Mouse (Mus musculus): ENCODE results near the gene Tgds. TPM values are rescaled to one million over a fixed set of nuclear protein-coding genes. Genes with fewer than 3 reads are reported as not detected.
"Not testable (repeated sequence)": the region's sequence is repeated elsewhere in the genome, so short reads cannot be mapped to it uniquely, and the experiment has no call there.

Tgds gene
- polyA plus RNA-seq, 1 experiment from 2014 or later, result 29.2 TPM

DNA sequence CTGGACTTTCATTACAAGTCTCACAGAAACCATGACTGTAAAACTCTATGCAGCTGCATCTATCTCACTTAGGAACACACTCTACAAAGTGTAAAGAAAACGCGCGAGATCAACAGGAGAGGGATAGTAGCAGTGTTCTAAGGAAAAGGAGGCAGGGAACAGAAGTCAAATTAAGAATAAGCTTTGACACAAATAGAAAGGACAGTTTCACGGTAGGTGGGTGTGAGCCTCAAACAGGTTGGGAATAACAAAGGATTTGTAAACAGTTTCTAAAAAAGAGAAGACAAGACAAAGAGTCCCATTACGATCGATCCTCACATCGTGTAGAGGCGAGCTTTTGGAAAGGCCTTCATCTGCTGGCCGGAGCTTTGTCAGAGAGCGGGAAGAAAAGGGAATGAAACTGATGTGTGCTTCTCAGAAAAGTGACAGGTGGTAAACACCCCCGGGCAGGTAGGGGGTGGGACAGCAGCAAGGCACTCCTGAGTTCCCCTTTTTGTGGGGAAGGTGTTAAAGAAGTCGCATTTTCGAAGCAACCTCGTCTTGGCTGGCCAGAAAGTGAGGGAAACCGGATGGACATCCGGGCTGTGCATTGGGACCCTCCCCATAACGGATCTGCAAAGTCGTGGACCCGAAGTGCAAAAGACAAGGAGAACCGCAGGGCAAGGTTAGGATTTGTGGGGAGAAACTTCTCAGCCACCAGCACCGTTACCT lies 469 bp downstream of the Tgds start:
- Histone ChIP-seq H3K4me3 (peak overlapping the region; percentile 65), H3K9ac (peak overlapping the region; percentile 88), H3K4me2 (peak overlapping the region; percentile 81), H3K4me1 (peaks cover 22% of the 10 kb centered on the region), H3K36me3 (peaks cover 27% of the 10 kb centered on the region), H3K27me3 (replicated peaks) (peaks cover 11% of the 10 kb centered on the region; the same call in 1 of the 2 replicates), H3K27ac (replicated peaks) (peak overlapping the region; percentile 37), H3K9me3 (0 out of 2 replicates have a peak, but pooled peaks cover 4% of the 10 kb centered on the region)
- WGBS, result 12% methylated on average over 21 of the region's 21 CpGs
- ATAC-seq (ENCODE audit: extremely low read depth, insufficient number of reproducible peaks, low FRiP score, low TSS enrichment), result no peak

DNA sequence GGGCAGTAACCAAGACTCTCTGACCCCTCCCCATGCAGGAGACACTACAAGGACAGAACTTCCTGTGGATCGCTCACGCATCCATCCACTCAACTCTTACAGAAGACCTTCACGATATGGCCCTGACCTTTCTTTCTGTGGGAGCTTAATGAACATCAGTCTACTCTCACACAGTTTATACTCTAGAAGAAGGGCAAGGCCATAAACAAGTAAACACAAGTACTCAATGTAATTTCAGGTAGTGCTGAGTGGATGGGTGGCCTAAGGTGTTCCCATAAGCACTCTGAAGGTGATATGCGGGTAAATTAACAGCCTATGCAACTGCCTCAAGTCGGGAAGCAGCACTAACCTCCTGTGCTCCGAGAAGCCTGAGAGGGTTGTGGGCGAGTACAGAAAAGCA lies 1.1 kb downstream of the Tgds start:
- 0 out of 2 replicates have a peak, but pooled peaks cover 4% of the 10 kb centered on the region for H3K9me3 ChIP-seq
- 69% methylated on average over 7 of the region's 7 CpGs for WGBS

DNA sequence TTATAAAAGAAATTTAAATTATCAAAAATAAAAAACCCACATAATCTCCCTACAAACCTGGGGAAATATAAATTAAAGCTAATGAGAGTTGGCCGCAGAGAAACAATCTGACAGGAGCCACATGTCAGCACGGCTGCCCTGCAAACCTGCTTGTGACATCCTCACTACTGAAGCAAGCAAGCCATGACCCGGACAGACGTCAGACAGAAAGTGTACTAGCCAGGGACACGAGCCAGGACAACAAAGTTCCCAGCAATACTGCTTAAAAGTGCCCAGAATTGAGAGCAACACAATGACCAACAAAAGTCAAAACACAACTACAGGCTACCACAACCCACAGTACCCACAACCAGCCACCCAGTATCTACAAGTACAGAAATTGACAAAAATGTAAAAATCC lies 6.3 kb downstream of the Tgds start:
- Histone ChIP-seq H3K4me2 (no peak overlapping the region), H3K36me3 (peaks cover 82% of the 10 kb centered on the region), H3K4me3 (no peak overlapping the region), H3K9me3 (no peaks in the 10 kb centered on the region), H3K4me1 (peaks cover 7% of the 10 kb centered on the region), H3K9ac (no peak overlapping the region), H3K27me3 (replicated peaks) (no peaks in the 10 kb centered on the region), H3K27ac (replicated peaks) (no peak overlapping the region)
- 87% methylated on average over 5 of the region's 5 CpGs for WGBS
- ATAC-seq (ENCODE audit: extremely low read depth, insufficient number of reproducible peaks, low FRiP score, low TSS enrichment), result no peak

More for the DNA sequence above, 1.1 kb downstream of the Tgds start:
- H3K4me1 ChIP-seq, result peaks cover 21% of the 10 kb centered on the region
- H3K9ac ChIP-seq, result peak overlapping the region; percentile 88
- peaks cover 34% of the 10 kb centered on the region for H3K36me3 ChIP-seq
- H3K27ac ChIP-seq (replicated peaks), result no peak overlapping the region
- H3K4me2 ChIP-seq, result peak overlapping the region; percentile 81
- no peak for ATAC-seq (ENCODE audit: extremely low read depth, insufficient number of reproducible peaks, low FRiP score, low TSS enrichment)
- peak overlapping the region; percentile 65 for H3K4me3 ChIP-seq
- H3K27me3 ChIP-seq (replicated peaks), result peaks cover 11% of the 10 kb centered on the region; the same call in 1 of the 2 replicates

DNA sequence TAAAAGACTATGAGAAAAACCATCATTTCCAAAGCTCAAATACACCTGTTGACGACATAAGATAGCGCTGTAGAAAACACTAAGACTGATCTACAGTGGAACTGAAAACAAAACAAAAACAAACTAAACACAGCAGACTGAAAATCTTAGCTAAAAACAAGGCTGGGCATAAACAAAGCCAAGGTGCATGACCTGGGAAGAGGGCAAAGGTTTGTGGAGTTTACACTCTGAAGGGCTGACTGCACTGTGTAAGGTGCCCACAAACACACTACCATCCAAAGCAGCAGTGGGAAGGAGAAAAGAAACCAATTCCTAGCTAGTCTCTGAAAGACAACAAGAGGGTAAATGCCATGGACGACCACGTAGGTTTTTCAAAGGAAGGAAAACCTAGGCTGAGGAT lies 7.8 kb downstream of the Tgds start:
- H3K4me3 ChIP-seq, result no peak overlapping the region
- WGBS, result 86% methylated on average over 4 of the region's 4 CpGs
- ATAC-seq (ENCODE audit: extremely low read depth, insufficient number of reproducible peaks, low FRiP score, low TSS enrichment), result no peak
- no peak overlapping the region for H3K4me2 ChIP-seq
- no peaks in the 10 kb centered on the region for H3K27me3 ChIP-seq (replicated peaks)
- H3K9me3 ChIP-seq, result no peaks in the 10 kb centered on the region
- H3K36me3 ChIP-seq, result peaks cover 94% of the 10 kb centered on the region
- no peak overlapping the region for H3K27ac ChIP-seq (replicated peaks)
- no peaks in the 10 kb centered on the region for H3K4me1 ChIP-seq
- H3K9ac ChIP-seq, result no peak overlapping the region

DNA sequence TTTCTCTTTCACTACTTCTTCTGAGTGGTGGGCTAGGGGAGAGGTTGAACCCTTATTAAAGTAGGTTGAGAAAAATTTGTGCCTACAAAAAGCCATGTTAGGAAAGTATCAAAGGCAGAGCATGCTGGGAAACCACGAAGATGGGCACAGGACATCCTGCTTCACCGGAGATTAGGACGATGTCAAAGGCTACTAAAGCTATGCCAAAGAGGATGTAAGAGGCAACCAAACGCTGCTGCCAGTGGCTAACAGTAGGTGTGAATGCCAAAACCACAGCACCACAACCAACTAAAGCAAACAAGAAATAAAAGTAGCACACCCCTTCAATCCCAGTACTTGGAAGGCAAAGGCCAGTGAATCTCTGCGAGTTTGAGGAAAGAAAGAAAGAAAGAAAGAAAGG lies 8.4 kb downstream of the Tgds start:
- Histone ChIP-seq H3K9me3 (no peaks in the 10 kb centered on the region), H3K4me1 (no peaks in the 10 kb centered on the region), H3K27me3 (replicated peaks) (no peaks in the 10 kb centered on the region), H3K4me3 (no peak overlapping the region), H3K27ac (replicated peaks) (no peak overlapping the region), H3K36me3 (peaks cover 95% of the 10 kb centered on the region), H3K9ac (no peak overlapping the region), H3K4me2 (no peak overlapping the region)
- ATAC-seq (ENCODE audit: extremely low read depth, insufficient number of reproducible peaks, low FRiP score, low TSS enrichment), result no peak
- WGBS, result 68% methylated on average over 5 of the region's 5 CpGs

DNA sequence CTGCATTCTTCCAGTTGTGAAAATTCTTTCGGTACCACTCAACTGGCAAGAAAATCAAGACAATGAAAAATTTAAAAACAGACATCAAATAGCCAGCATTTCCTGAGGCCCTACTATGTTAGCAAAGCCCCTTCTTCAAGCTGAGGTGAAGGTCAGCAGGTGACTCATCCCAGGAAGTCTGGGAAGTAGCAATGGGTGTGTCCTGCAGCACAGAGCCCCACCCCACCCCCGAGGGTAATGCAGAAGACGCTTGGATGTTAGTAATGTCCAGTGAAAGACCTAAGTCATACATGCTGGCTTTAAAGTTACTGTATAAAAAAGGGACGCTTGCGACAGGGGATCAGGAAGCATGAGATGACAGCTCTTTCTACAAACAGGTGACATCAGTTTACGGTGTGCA lies 19.4 kb downstream of the Tgds start:
- no peak for ATAC-seq (ENCODE audit: extremely low read depth, insufficient number of reproducible peaks, low FRiP score, low TSS enrichment)
- Histone ChIP-seq H3K27me3 (replicated peaks) (no peaks in the 10 kb centered on the region), H3K4me3 (no peak overlapping the region), H3K27ac (replicated peaks) (no peak overlapping the region), H3K4me2 (no peak overlapping the region), H3K9me3 (no peaks in the 10 kb centered on the region), H3K4me1 (no peaks in the 10 kb centered on the region), H3K9ac (no peak overlapping the region), H3K36me3 (peaks cover 73% of the 10 kb centered on the region)
- WGBS, result 85% methylated on average over 6 of the region's 6 CpGs

DNA sequence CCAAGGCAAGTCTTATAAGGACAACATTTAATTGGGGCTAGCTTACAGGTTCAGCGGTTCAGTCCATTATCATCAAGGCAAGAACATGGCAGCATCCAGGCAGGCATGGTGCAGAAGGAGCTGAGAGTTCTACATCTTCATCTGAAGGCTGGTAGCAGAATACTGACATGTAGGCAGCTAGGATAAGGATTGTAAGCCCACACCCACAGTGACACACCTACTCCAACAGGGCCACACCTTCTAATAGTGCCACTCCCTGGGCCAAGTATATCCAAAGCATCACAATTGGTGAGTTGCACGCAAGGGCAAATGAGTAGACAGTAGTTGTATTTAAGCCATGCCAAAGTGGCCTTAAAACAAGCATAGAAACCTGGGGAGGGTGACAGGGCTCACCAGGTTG lies 25.1 kb downstream of the Tgds start:
- H3K9me3 ChIP-seq; H3K27me3 ChIP-seq (replicated peaks): not testable (repeated sequence)
- 88% methylated on average over 2 of the region's 2 CpGs for WGBS

DNA sequence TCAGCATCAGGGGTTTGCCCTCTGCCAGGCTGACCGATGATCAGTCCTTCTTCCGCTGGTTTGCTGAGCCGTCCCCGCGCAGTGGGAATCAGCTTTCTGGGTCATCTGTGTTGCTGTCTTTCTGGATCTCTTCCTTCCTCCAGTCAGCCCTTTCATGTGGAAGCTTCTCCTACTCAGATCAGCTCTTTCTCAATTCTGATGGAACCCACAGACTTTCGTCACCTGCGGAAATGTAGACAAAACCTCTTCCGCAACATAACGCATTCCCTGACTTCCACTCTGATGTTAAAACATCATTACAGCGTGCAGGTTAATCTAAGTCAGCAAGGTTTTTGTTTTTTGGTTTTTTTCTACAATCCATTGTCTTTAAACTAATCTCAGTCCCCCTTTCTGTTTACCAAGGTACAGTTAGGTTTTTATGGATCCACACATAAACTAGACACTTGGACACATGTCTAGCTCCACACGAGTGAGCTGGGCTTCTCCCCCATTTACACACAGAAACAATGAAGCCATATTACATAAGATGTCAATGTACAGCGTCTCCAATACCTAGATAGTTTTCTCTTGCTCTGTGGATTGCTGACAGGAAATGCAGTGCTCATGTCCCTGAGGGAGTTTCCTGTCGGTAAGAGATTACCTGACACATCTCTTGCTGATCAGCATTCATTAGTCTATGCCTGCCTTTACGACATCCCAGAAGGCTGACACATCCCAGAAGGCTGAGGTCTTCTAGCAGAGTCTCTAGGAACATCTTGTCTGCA lies 31.1 kb downstream of the Tgds start:
- Histone ChIP-seq H3K27ac (replicated peaks) (no peak overlapping the region), H3K27me3 (replicated peaks) (no peaks in the 10 kb centered on the region), H3K9me3 (peaks cover 5% of the 10 kb centered on the region; the same call in 1 of the 2 replicates), H3K36me3 (no peaks in the 10 kb centered on the region), H3K9ac (no peak overlapping the region), H3K4me3 (no peak overlapping the region), H3K4me1 (no peaks in the 10 kb centered on the region), H3K4me2 (no peak overlapping the region)
- 68% methylated on average over 14 of the region's 14 CpGs for WGBS
- ATAC-seq (ENCODE audit: extremely low read depth, insufficient number of reproducible peaks, low FRiP score, low TSS enrichment), result no peak

More for the DNA sequence above, 25.1 kb downstream of the Tgds start:
- H3K9ac ChIP-seq; H3K4me3 ChIP-seq; H3K4me1 ChIP-seq; H3K27ac ChIP-seq (replicated peaks); H3K4me2 ChIP-seq; ATAC-seq (ENCODE audit: extremely low read depth, insufficient number of reproducible peaks, low FRiP score, low TSS enrichment): not testable (repeated sequence)
- H3K36me3 ChIP-seq, result peaks cover 19% of the 10 kb centered on the region

DNA sequence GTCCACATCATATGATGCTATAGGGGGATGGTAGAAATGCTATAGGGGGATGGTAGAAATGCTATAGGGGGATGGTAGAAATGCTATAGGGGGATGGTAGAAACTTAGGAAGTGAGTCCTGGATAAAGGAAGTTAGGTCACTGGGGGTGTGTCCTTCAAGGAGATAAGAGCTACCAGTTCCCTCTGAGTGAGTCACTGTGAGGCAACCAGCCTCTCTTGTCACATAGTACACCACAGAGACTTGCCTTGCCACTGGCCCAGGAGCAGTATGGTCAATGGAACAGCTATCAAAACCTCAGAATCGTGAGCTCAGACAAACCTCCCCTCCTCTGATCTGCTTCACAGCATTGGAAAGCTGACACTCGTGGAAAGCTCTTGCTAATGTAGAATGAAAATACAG lies 34.3 kb downstream of the Tgds start:
- Histone ChIP-seq H3K4me1 (no peaks in the 10 kb centered on the region), H3K27me3 (replicated peaks) (no peaks in the 10 kb centered on the region), H3K36me3 (no peaks in the 10 kb centered on the region), H3K4me3 (no peak overlapping the region), H3K9ac (no peak overlapping the region), H3K9me3 (no peaks in the 10 kb centered on the region), H3K27ac (replicated peaks) (no peak overlapping the region), H3K4me2 (no peak overlapping the region)
- no peak for ATAC-seq (ENCODE audit: extremely low read depth, insufficient number of reproducible peaks, low FRiP score, low TSS enrichment)
- 55% methylated on average over 2 of the region's 2 CpGs for WGBS

DNA sequence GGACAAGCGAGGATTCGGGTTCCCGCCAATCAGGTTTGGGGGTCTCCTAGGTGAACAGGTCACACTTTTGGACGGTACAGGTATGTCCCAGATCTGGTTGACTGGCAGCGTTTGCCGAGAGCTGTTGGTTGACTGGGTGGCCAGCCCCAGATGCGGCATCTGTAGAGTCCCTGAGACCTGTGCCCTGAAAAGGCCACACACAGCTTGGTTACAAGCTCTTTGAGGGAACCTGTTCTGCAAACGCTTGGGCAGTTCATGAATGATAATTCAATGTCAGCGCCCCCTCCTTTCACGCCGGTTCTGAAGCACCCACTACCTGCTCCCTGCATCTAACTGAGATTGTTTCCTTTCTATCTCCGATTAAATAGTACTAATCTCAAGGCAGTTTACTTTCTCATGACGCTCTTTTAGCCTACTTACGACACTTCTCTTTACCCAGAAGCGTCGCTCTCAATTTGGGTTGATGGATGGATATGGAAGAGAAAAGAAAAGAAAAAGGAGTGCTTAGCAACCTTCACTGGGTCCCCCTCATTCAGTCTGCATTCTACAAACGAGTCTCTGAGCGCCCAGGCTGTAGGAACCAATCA lies 42.7 kb downstream of the Tgds start:
- Histone ChIP-seq H3K4me1 (peaks cover 9% of the 10 kb centered on the region), H3K9me3 (no peaks in the 10 kb centered on the region), H3K4me2 (peak overlapping the region; percentile 72), H3K27me3 (replicated peaks) (peaks cover 8% of the 10 kb centered on the region; the same call in 1 of the 2 replicates), H3K9ac (peak overlapping the region; percentile 83), H3K4me3 (peak overlapping the region; percentile 80), H3K27ac (replicated peaks) (no peak overlapping the region), H3K36me3 (no peaks in the 10 kb centered on the region)
- under 1% methylated on average over 18 of the region's 18 CpGs for WGBS
- no peak for ATAC-seq (ENCODE audit: extremely low read depth, insufficient number of reproducible peaks, low FRiP score, low TSS enrichment)

DNA sequence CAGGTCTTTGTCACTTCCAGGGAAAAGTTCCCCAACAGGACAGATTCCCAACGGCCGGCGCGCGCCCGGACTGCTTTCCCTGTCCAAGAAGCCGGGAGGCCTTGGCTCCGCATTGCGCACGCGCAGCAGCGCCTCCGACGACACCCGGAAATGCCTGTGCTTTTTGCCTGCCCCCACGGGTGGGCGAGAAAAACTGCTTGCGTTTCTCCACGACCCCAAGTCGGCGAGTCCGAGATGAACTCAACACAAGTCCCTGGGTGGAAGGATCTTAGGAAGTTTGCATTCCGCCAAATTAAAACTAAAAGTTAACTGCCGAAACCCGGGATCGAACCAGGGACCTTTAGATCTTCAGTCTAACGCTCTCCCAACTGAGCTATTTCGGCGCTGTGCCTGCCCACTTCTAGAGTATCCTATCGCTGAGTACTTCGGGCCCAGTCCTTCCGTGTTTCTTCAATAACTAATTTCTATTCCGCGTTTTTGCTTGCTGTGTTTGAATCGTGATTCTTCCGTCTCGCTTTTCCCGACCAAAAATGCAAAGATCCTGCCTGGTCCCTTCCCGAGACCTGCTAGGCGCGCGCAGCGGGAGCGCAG lies 43.2 kb downstream of the Tgds start:
- Histone ChIP-seq H3K4me1 (peaks cover 9% of the 10 kb centered on the region), H3K27ac (replicated peaks) (peak overlapping the region; percentile 46; the same call in 1 of the 2 replicates), H3K9me3 (no peaks in the 10 kb centered on the region), H3K4me2 (peak overlapping the region; percentile 72), H3K9ac (peak overlapping the region; percentile 83), H3K36me3 (no peaks in the 10 kb centered on the region), H3K4me3 (peak overlapping the region; percentile 80), H3K27me3 (replicated peaks) (peaks cover 14% of the 10 kb centered on the region)
- ATAC-seq (ENCODE audit: extremely low read depth, insufficient number of reproducible peaks, low FRiP score, low TSS enrichment), result peak; percentile 75; the same call in 1 of the 2 replicates
- WGBS, result under 1% methylated on average over 44 of the region's 44 CpGs
